In genomic region chr3:110022783-110023599, GRCm38 (mm10) we compare ENCODE assay signal across 12 mouse cellular contexts.
DNase-seq lines count a peak whose midpoint lies in the region; ATAC-seq lines count a peak whose summit lies in the region.
"Had no signal": no experiment of that assay in that cellular context is flagged by ENCODE, and none has a peak within 500 bp of the region (broad histone marks: within the 10 kb centered on the region; RNA-seq: fewer than 3 reads in every experiment).

No protein-coding gene starts in this region.

- no peak overlapping the region for H3K4me2 ChIP-seq in forebrain, embryonic 13.5 days
- no peak overlapping the region for H3K4me2 ChIP-seq in forebrain, embryonic 15.5 days (replicated peaks)
- 0 out of 2 replicates have a peak overlapping the region, but pooled peaks have one; percentile 19 for H3K4me2 ChIP-seq in kidney, embryonic 15.5 days

- peaks cover 7% of the 10 kb centered on the region; the same call in 1 of the 2 replicates for H3K4me1 ChIP-seq in forebrain, embryonic 13.5 days
- H3K4me1 ChIP-seq in forebrain, embryonic 15.5 days: no peaks in the 10 kb centered on the region
- no peaks in the 10 kb centered on the region for H3K4me1 ChIP-seq in kidney, embryonic 15.5 days
- H3K4me1 ChIP-seq in embryonic facial prominence, embryonic 10.5 days: peaks cover 15% of the 10 kb centered on the region
- H3K4me1 ChIP-seq: megakaryocyte, embryonic 14.5 days had no signal

- no peak for DNase-seq in kidney, postnatal 4 days
- peak; percentile 43 for DNase-seq in embryonic facial prominence, embryonic 10.5 days (ENCODE audit: low spot score)
- DNase-seq in mesoderm, embryonic 11.5 days (ENCODE audit: low read depth, low spot score): peak; percentile 46
- DNase-seq in left cerebral cortex, postnatal 36 days (ENCODE audit: low spot score in 2 of 2): no peak
- DNase-seq in testis, postnatal 14 days (ENCODE audit: low spot score): no peak
- DNase-seq: liver, postnatal 0 days; thymus, adult 2 months had no signal

- intact Hi-C loops in left cerebral cortex, postnatal 36 days (cut with DNase I): no loop called here

- 0 out of 2 replicates have a peak, but pooled peaks have one; percentile 33 for ATAC-seq in forebrain, embryonic 13.5 days
- ATAC-seq in forebrain, embryonic 15.5 days (replicated peaks): no peak; the same call in 1 of the 2 replicates
- peak; percentile 73 for ATAC-seq in kidney, embryonic 15.5 days (replicated peaks; ENCODE audit: low FRiP score)
- ATAC-seq: liver, postnatal 0 days had no signal

- no peak overlapping the region for H3K27ac ChIP-seq in forebrain, embryonic 13.5 days
- H3K27ac ChIP-seq in forebrain, embryonic 15.5 days (replicated peaks): no peak overlapping the region
- H3K27ac ChIP-seq in kidney, embryonic 15.5 days: no peak overlapping the region
- peak overlapping the region; percentile 51 for H3K27ac ChIP-seq in embryonic facial prominence, embryonic 10.5 days (replicated peaks)
- H3K27ac ChIP-seq: left cerebral cortex, adult 2 months had no signal

- no peaks in the 10 kb centered on the region for H3K27me3 ChIP-seq in forebrain, embryonic 13.5 days
- H3K27me3 ChIP-seq in forebrain, embryonic 15.5 days: no peaks in the 10 kb centered on the region
- H3K27me3 ChIP-seq in kidney, embryonic 15.5 days: no peaks in the 10 kb centered on the region
- no peaks in the 10 kb centered on the region for H3K27me3 ChIP-seq in embryonic facial prominence, embryonic 10.5 days (replicated peaks; ENCODE audit: low read depth, poor library complexity, severe bottlenecking)
- H3K27me3 ChIP-seq: megakaryocyte, embryonic 14.5 days had no signal

- no peak overlapping the region for H3K4me3 ChIP-seq in forebrain, embryonic 13.5 days
- no peak overlapping the region for H3K4me3 ChIP-seq in forebrain, embryonic 15.5 days
- no peak overlapping the region for H3K4me3 ChIP-seq in kidney, embryonic 15.5 days (replicated peaks)
- no peak overlapping the region for H3K4me3 ChIP-seq in embryonic facial prominence, embryonic 10.5 days
- H3K4me3 ChIP-seq: left cerebral cortex, adult 2 months; megakaryocyte, embryonic 14.5 days had no signal

- WGBS in forebrain, embryonic 13.5 days: 54% methylated on average over 18 of the region's 18 CpGs
- WGBS in forebrain, embryonic 15.5 days: 44% methylated on average over 18 of the region's 18 CpGs
- 13% methylated on average over 18 of the region's 18 CpGs for WGBS in kidney, embryonic 15.5 days
- 43% methylated on average over 18 of the region's 18 CpGs for WGBS in embryonic facial prominence, embryonic 10.5 days

- no peaks in the 10 kb centered on the region for H3K36me3 ChIP-seq in forebrain, embryonic 13.5 days (ENCODE audit: poor library complexity, severe bottlenecking)
- H3K36me3 ChIP-seq in forebrain, embryonic 15.5 days: no peaks in the 10 kb centered on the region
- no peaks in the 10 kb centered on the region for H3K36me3 ChIP-seq in kidney, embryonic 15.5 days
- H3K36me3 ChIP-seq in embryonic facial prominence, embryonic 10.5 days (replicated peaks): no peaks in the 10 kb centered on the region

- no peak overlapping the region for H3K9ac ChIP-seq in forebrain, embryonic 13.5 days
- no peak overlapping the region for H3K9ac ChIP-seq in forebrain, embryonic 15.5 days (replicated peaks)
- H3K9ac ChIP-seq in kidney, embryonic 15.5 days: no peak overlapping the region
- H3K9ac ChIP-seq: liver, postnatal 0 days had no signal

- no peaks in the 10 kb centered on the region for H3K9me3 ChIP-seq in forebrain, embryonic 13.5 days (replicated peaks)
- no peaks in the 10 kb centered on the region for H3K9me3 ChIP-seq in forebrain, embryonic 15.5 days
- H3K9me3 ChIP-seq in kidney, embryonic 15.5 days (replicated peaks): no peaks in the 10 kb centered on the region
- no peaks in the 10 kb centered on the region for H3K9me3 ChIP-seq in embryonic facial prominence, embryonic 10.5 days

Comparison
In these comparisons a context has a peak if more than half of its experiments do, and no peak if none do; other contexts are left out.
1. DNase-seq: peak in embryonic facial prominence, embryonic 10.5 days (single experiment) and mesoderm, embryonic 11.5 days (single experiment); none in kidney, postnatal 4 days (0 of 2), left cerebral cortex, postnatal 36 days (0 of 2) and testis, postnatal 14 days (single experiment).